Mouse (Mus musculus) heart, embryonic 16.5 days (tissue): ENCODE results near the gene Fgg. TPM values are rescaled to one million over a fixed set of nuclear protein-coding genes. Genes with fewer than 3 reads are reported as not detected.

Experiments used
- ATAC-seq: fragments of 200-750 bp; cut with Nextera tagmentation; replicated peaks from 2 replicates; pipeline ENCODE4 v1.8.0; 2017; ENCODE audit warnings: moderate number of reproducible peaks; ENCODE audit not compliant: insufficient read depth, low FRiP score; ENCODE audit errors: extremely low read depth
- H3K27ac ChIP-seq: fragments of 300-500 bp; sonication (generic); 2 replicates; pipeline ENCODE4 v1.5.1; 2014; ENCODE audit warnings: mild to moderate bottlenecking, low read length, control low read depth, moderate library complexity
- H3K27me3 ChIP-seq: fragments of 300-500 bp; sonication (generic); 2 replicates; pipeline ENCODE4 v1.6.1; 2014; ENCODE audit warnings: low read length, mixed read lengths; ENCODE audit not compliant: control insufficient read depth, insufficient read depth
- H3K36me3 ChIP-seq: fragments of 300-500 bp; sonication (generic); 2 replicates; pipeline ENCODE4 v1.6.1; 2014; ENCODE audit not compliant: control insufficient read depth, insufficient read depth
- H3K4me1 ChIP-seq: fragments of 300-500 bp; sonication (generic); 2 replicates; pipeline ENCODE4 v1.6.1; 2014; ENCODE audit warnings: low read length, mixed read lengths; ENCODE audit not compliant: control insufficient read depth, insufficient read depth
- H3K4me2 ChIP-seq: fragments of 300-500 bp; sonication (generic); 2 replicates; pipeline ENCODE4 v1.6.1; 2014; ENCODE audit warnings: low read depth, mild to moderate bottlenecking, control low read depth, low read length
- H3K4me3 ChIP-seq: fragments of 300-500 bp; sonication (generic); 2 replicates; pipeline ENCODE4 v1.5.1; 2014; ENCODE audit warnings: mild to moderate bottlenecking, control low read depth, low read length
- H3K9ac ChIP-seq: fragments of 300-500 bp; sonication (generic); 2 replicates; pipeline ENCODE4 v1.6.1; 2014; ENCODE audit warnings: low read length, control low read depth
- H3K9me3 ChIP-seq: fragments of 300-500 bp; sonication (generic); replicated peaks from 2 replicates; pipeline ENCODE4 v1.6.1; 2016; ENCODE audit warnings: low read length; ENCODE audit not compliant: control insufficient read depth
- WGBS: fragments of 180-500 bp; shearing (Covaris S2); extraction: QIAGEN DNeasy Blood & Tissue Kit; methylation state at CpG from one replicate; pipeline ENCODE4 v1.1.7; 2014; 5-methylcytosine and 5-hydroxymethylcytosine counted together
- polyA plus RNA-seq: library from polyadenylated mRNA; unstranded; fragments of >200 nt; fragmentation: Nextera tagmentation; extraction: Ambion mirVana; gene quantifications from 2 replicates; pipeline ENCODE4 v1.2.1, GENCODE M21; 2015

Fgg gene
- polyA plus RNA-seq, 1 experiment from 2014 or later: 0.91 TPM

GRCm38 (mm10) chr3:83013951-83014350 is 6.4 kb downstream of the Fgg start:
- H3K9ac ChIP-seq: no peak overlapping the region
- H3K36me3 ChIP-seq: no peaks in the 10 kb centered on the region
- H3K4me3 ChIP-seq: no peak overlapping the region
- H3K9me3 ChIP-seq: no peaks in the 10 kb centered on the region
- 85% methylated on average over 10 of the region's 10 CpGs for WGBS
- no peak overlapping the region for H3K4me2 ChIP-seq
- H3K4me1 ChIP-seq: no peaks in the 10 kb centered on the region
- peaks cover 2% of the 10 kb centered on the region; the same call in 1 of the 2 replicates for H3K27me3 ChIP-seq
- no peak overlapping the region for H3K27ac ChIP-seq
- ATAC-seq: no peak

GRCm38 (mm10) chr3:83016236-83016635 is 8.7 kb downstream of the Fgg start:
- 59% methylated on average over 1 of the region's 1 CpGs for WGBS
- Histone ChIP-seq H3K27ac (no peak overlapping the region), H3K27me3 (no peaks in the 10 kb centered on the region), H3K4me2 (no peak overlapping the region), H3K4me3 (no peak overlapping the region), H3K36me3 (no peaks in the 10 kb centered on the region), H3K9ac (no peak overlapping the region), H3K4me1 (no peaks in the 10 kb centered on the region), H3K9me3 (no peaks in the 10 kb centered on the region)
- ATAC-seq: no peak

- WGBS: 78% methylated on average over 2 of the region's 2 CpGs
- Histone ChIP-seq H3K27me3 (no peaks in the 10 kb centered on the region), H3K9me3 (no peaks in the 10 kb centered on the region), H3K4me1 (no peaks in the 10 kb centered on the region), H3K9ac (no peak overlapping the region), H3K4me3 (no peak overlapping the region), H3K27ac (no peak overlapping the region), H3K36me3 (no peaks in the 10 kb centered on the region), H3K4me2 (no peak overlapping the region)
- no peak for ATAC-seq
Observed at GRCm38 (mm10) chr3:83020387-83020786, 12.9 kb downstream of the Fgg start.

- no peaks in the 10 kb centered on the region for H3K4me1 ChIP-seq
- no peak overlapping the region for H3K9ac ChIP-seq
- no peaks in the 10 kb centered on the region for H3K27me3 ChIP-seq
- ATAC-seq: no peak
- H3K9me3 ChIP-seq: no peaks in the 10 kb centered on the region
- WGBS: 75% methylated on average over 5 of the region's 5 CpGs
- no peak overlapping the region for H3K27ac ChIP-seq
- no peak overlapping the region for H3K4me2 ChIP-seq
- no peak overlapping the region for H3K4me3 ChIP-seq
- H3K36me3 ChIP-seq: no peaks in the 10 kb centered on the region
Observed at GRCm38 (mm10) chr3:83021176-83021575, 13.7 kb downstream of the Fgg start.

- Histone ChIP-seq H3K9me3 (no peaks in the 10 kb centered on the region), H3K27me3 (no peaks in the 10 kb centered on the region), H3K4me2 (no peak overlapping the region), H3K36me3 (no peaks in the 10 kb centered on the region), H3K9ac (no peak overlapping the region), H3K27ac (no peak overlapping the region), H3K4me3 (no peak overlapping the region), H3K4me1 (no peaks in the 10 kb centered on the region)
- 81% methylated on average over 6 of the region's 6 CpGs for WGBS
- no peak for ATAC-seq
Observed at GRCm38 (mm10) chr3:83025036-83025435, 17.5 kb downstream of the Fgg start.

- H3K27ac ChIP-seq: no peak within 1 kb of the TSS
- 74% methylated on average over 9 of the region's 9 CpGs for WGBS
- no peak for ATAC-seq
Observed at GRCm38 (mm10) chr3:83025475-83026301, 18.2 kb downstream of the Fgg start, which contains the start of gene Fga. Fga (plus strand) TSS chr3:83026076.

GRCm38 (mm10) chr3:83027546-83028251 is 20.2 kb downstream of the Fgg start:
- H3K36me3 ChIP-seq: no peaks in the 10 kb centered on the region
- 84% methylated on average over 9 of the region's 9 CpGs for WGBS
- H3K9ac ChIP-seq: no peak overlapping the region
- H3K4me1 ChIP-seq: no peaks in the 10 kb centered on the region
- no peak overlapping the region for H3K27ac ChIP-seq
- no peak overlapping the region for H3K4me2 ChIP-seq
- no peaks in the 10 kb centered on the region for H3K9me3 ChIP-seq
- H3K27me3 ChIP-seq: no peaks in the 10 kb centered on the region
- H3K4me3 ChIP-seq: no peak overlapping the region
- ATAC-seq: no peak

More at GRCm38 (mm10) chr3:83025475-83026301, 18.2 kb downstream of the Fgg start, which contains the start of gene Fga:
- no peak within 1 kb of the TSS for H3K9ac ChIP-seq
- H3K4me3 ChIP-seq: no peak within 1 kb of the TSS
- no peaks in the 10 kb centered on the region for H3K36me3 ChIP-seq
- no peaks in the 10 kb centered on the region for H3K9me3 ChIP-seq
- H3K4me2 ChIP-seq: no peak within 1 kb of the TSS
- H3K4me1 ChIP-seq: no peaks in the 10 kb centered on the region
- H3K27me3 ChIP-seq: no peaks in the 10 kb centered on the region

- WGBS: 89% methylated on average over 4 of the region's 4 CpGs
- no peak for ATAC-seq
- no peak overlapping the region for H3K27ac ChIP-seq
- no peaks in the 10 kb centered on the region for H3K4me1 ChIP-seq
- no peaks in the 10 kb centered on the region for H3K36me3 ChIP-seq
- H3K9me3 ChIP-seq: no peaks in the 10 kb centered on the region
- no peak overlapping the region for H3K9ac ChIP-seq
- no peak overlapping the region for H3K4me2 ChIP-seq
- no peaks in the 10 kb centered on the region for H3K27me3 ChIP-seq
- no peak overlapping the region for H3K4me3 ChIP-seq
Observed at GRCm38 (mm10) chr3:83030331-83030730, 22.8 kb downstream of the Fgg start.

GRCm38 (mm10) chr3:83032746-83033308 is 25.3 kb downstream of the Fgg start:
- no peaks in the 10 kb centered on the region for H3K4me1 ChIP-seq
- H3K9ac ChIP-seq: no peak overlapping the region
- 52% methylated on average over 13 of the region's 13 CpGs for WGBS
- no peaks in the 10 kb centered on the region for H3K36me3 ChIP-seq
- ATAC-seq: no peak
- H3K27ac ChIP-seq: no peak overlapping the region
- no peaks in the 10 kb centered on the region for H3K9me3 ChIP-seq
- no peaks in the 10 kb centered on the region for H3K27me3 ChIP-seq
- H3K4me3 ChIP-seq: no peak overlapping the region
- H3K4me2 ChIP-seq: no peak overlapping the region
